Mouse (Mus musculus): ENCODE data around the gene L3mbtl4. TPM values are rescaled to one million over a fixed set of nuclear protein-coding genes. Genes with fewer than 3 reads are reported as not detected.

L3mbtl4 gene
- polyA plus RNA-seq, 1 experiment from 2014 or later, result 0.84 TPM

DNA sequence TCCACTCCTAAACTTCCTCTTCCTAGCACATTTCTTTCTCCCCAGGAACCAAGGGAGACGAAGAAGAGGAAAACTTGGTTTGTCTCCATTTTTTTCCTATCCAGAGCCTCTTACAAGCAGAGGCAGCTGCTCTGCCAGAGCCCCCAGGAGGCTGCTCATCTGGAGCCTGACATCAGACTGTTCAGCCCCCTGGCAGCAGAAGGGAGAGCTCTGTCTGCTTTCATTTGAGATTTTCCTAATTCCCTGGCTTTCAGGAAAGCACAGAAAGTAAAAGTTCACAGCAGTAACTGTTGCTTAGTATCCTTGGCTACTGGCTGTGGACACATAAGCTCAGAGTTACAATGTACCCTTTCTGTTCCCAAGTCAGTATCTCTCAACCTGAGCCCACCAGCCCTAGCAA lies 474.7 kb downstream of the L3mbtl4 start:
- no peak overlapping the region for H3K4me3 ChIP-seq (ENCODE audit: low read length)

GRCm38 (mm10) chr17:68750513-68750912 lies 476.9 kb downstream of the L3mbtl4 start:
- Histone ChIP-seq H3K27ac (ENCODE audit: low read length) (no peak overlapping the region), H3K4me2 (replicated peaks; ENCODE audit: low read depth, low read length) (no peak overlapping the region), H3K9ac (replicated peaks; ENCODE audit: low read length) (no peak overlapping the region), H3K4me3 (ENCODE audit: low read length) (no peak overlapping the region), H3K9me3 (ENCODE audit: low read length) (no peaks in the 10 kb centered on the region), H3K36me3 (ENCODE audit: insufficient read depth, low read length) (no peaks in the 10 kb centered on the region), H3K27me3 (ENCODE audit: insufficient read depth, low read length) (no peaks in the 10 kb centered on the region), H3K4me1 (ENCODE audit: insufficient read depth, low read length) (no peaks in the 10 kb centered on the region)
- WGBS, result 63% methylated on average over 6 of the region's 6 CpGs
- no peak for ATAC-seq (ENCODE audit: low FRiP score, low TSS enrichment)

More for the DNA sequence above, 474.7 kb downstream of the L3mbtl4 start:
- Histone ChIP-seq H3K4me2 (replicated peaks; ENCODE audit: low read depth, low read length) (no peak overlapping the region), H3K9ac (replicated peaks; ENCODE audit: low read length) (no peak overlapping the region), H3K9me3 (ENCODE audit: low read length) (no peaks in the 10 kb centered on the region), H3K4me1 (ENCODE audit: insufficient read depth, low read length) (no peaks in the 10 kb centered on the region), H3K36me3 (ENCODE audit: insufficient read depth, low read length) (no peaks in the 10 kb centered on the region), H3K27ac (ENCODE audit: low read length) (no peak overlapping the region), H3K27me3 (ENCODE audit: insufficient read depth, low read length) (no peaks in the 10 kb centered on the region)
- 58% methylated on average over 1 of the region's 1 CpGs for WGBS
- no peak for ATAC-seq (ENCODE audit: low FRiP score, low TSS enrichment)

DNA sequence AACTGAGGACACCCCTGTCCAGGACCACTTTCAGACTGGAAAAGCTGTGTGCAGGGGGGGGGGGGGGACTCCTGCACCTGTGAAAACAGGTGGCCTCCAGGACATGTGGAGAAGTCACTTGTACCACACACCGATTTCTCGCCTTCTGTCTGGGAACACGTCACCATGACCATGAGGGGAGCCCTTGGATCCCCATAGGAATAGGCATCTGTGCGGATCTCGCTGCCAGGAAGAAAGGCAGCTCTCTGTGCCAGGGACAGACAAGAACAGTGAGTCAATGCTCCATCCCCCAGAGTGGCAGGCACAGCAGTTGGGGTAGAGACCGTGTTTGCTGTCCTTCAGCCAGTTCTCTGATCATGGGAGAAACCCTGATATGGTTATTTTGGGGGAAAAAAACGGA lies 479.5 kb downstream of the L3mbtl4 start:
- H3K36me3 ChIP-seq (ENCODE audit: insufficient read depth, low read length), result no peaks in the 10 kb centered on the region
- no peak for ATAC-seq (ENCODE audit: low FRiP score, low TSS enrichment)
- H3K4me1 ChIP-seq (ENCODE audit: insufficient read depth, low read length), result no peaks in the 10 kb centered on the region
- 84% methylated on average over 7 of the region's 7 CpGs for WGBS
- no peak overlapping the region for H3K4me2 ChIP-seq (replicated peaks; ENCODE audit: low read depth, low read length)
- no peak overlapping the region for H3K4me3 ChIP-seq (ENCODE audit: low read length)
- no peaks in the 10 kb centered on the region for H3K27me3 ChIP-seq (ENCODE audit: insufficient read depth, low read length)
- H3K27ac ChIP-seq (ENCODE audit: low read length), result no peak overlapping the region
- H3K9me3 ChIP-seq (ENCODE audit: low read length), result no peaks in the 10 kb centered on the region
- no peak overlapping the region for H3K9ac ChIP-seq (replicated peaks; ENCODE audit: low read length)

GRCm38 (mm10) chr17:68754789-68755188 lies 481.2 kb downstream of the L3mbtl4 start:
- H3K27me3 ChIP-seq (ENCODE audit: insufficient read depth, low read length), result no peaks in the 10 kb centered on the region
- no peaks in the 10 kb centered on the region for H3K36me3 ChIP-seq (ENCODE audit: insufficient read depth, low read length)
- 88% methylated on average over 11 of the region's 11 CpGs for WGBS
- no peak overlapping the region for H3K9ac ChIP-seq (replicated peaks; ENCODE audit: low read length)
- H3K4me3 ChIP-seq (ENCODE audit: low read length), result no peak overlapping the region
- ATAC-seq (ENCODE audit: low FRiP score, low TSS enrichment), result no peak
- H3K4me2 ChIP-seq (replicated peaks; ENCODE audit: low read depth, low read length), result no peak overlapping the region
- H3K9me3 ChIP-seq (ENCODE audit: low read length), result no peaks in the 10 kb centered on the region
- no peaks in the 10 kb centered on the region for H3K4me1 ChIP-seq (ENCODE audit: insufficient read depth, low read length)
- H3K27ac ChIP-seq (ENCODE audit: low read length), result no peak overlapping the region

GRCm38 (mm10) chr17:68758428-68758827 lies 484.8 kb downstream of the L3mbtl4 start:
- Histone ChIP-seq H3K27ac (ENCODE audit: low read length) (no peak overlapping the region), H3K9me3 (ENCODE audit: low read length) (no peaks in the 10 kb centered on the region), H3K4me1 (ENCODE audit: insufficient read depth, low read length) (no peaks in the 10 kb centered on the region), H3K4me2 (replicated peaks; ENCODE audit: low read depth, low read length) (no peak overlapping the region), H3K9ac (replicated peaks; ENCODE audit: low read length) (no peak overlapping the region), H3K36me3 (ENCODE audit: insufficient read depth, low read length) (no peaks in the 10 kb centered on the region), H3K27me3 (ENCODE audit: insufficient read depth, low read length) (no peaks in the 10 kb centered on the region), H3K4me3 (ENCODE audit: low read length) (no peak overlapping the region)
- no peak for ATAC-seq (ENCODE audit: low FRiP score, low TSS enrichment)
- 59% methylated on average over 5 of the region's 5 CpGs for WGBS

DNA sequence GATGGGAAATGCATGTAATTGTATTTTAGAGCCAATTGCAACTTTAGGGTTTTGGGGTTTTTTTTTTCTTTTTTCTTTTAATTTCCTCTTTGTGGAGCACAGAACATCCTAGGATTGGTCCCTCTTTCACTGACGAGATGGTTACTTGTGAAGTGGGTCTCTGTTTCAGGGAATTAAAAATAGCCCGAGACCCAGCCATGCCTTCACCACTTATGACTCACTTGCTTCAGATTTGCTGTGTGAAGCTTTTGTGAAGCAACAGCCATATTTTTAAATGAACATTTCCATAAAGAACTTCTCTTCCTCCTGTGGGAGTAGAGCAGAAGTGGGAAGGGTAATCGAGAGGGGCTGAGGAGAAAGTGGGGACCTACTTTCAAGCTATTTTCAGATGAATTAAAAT lies 485.3 kb downstream of the L3mbtl4 start:
- no peak overlapping the region for H3K9ac ChIP-seq (replicated peaks; ENCODE audit: low read length)
- no peaks in the 10 kb centered on the region for H3K36me3 ChIP-seq (ENCODE audit: insufficient read depth, low read length)
- no peak overlapping the region for H3K27ac ChIP-seq (ENCODE audit: low read length)
- H3K4me2 ChIP-seq (replicated peaks; ENCODE audit: low read depth, low read length), result no peak overlapping the region
- no peaks in the 10 kb centered on the region for H3K27me3 ChIP-seq (ENCODE audit: insufficient read depth, low read length)
- ATAC-seq (ENCODE audit: low FRiP score, low TSS enrichment), result no peak
- no peak overlapping the region for H3K4me3 ChIP-seq (ENCODE audit: low read length)
- 82% methylated on average over 3 of the region's 3 CpGs for WGBS
- no peaks in the 10 kb centered on the region for H3K4me1 ChIP-seq (ENCODE audit: insufficient read depth, low read length)
- H3K9me3 ChIP-seq (ENCODE audit: low read length), result no peaks in the 10 kb centered on the region

- Histone ChIP-seq H3K9me3 (ENCODE audit: low read length) (no peaks in the 10 kb centered on the region), H3K4me3 (ENCODE audit: low read length) (no peak overlapping the region), H3K27ac (ENCODE audit: low read length) (no peak overlapping the region), H3K36me3 (ENCODE audit: insufficient read depth, low read length) (no peaks in the 10 kb centered on the region), H3K9ac (replicated peaks; ENCODE audit: low read length) (no peak overlapping the region), H3K4me1 (ENCODE audit: insufficient read depth, low read length) (no peaks in the 10 kb centered on the region), H3K27me3 (ENCODE audit: insufficient read depth, low read length) (no peaks in the 10 kb centered on the region), H3K4me2 (replicated peaks; ENCODE audit: low read depth, low read length) (no peak overlapping the region)
- WGBS, result 92% methylated on average over 1 of the region's 1 CpGs
- no peak for ATAC-seq (ENCODE audit: low FRiP score, low TSS enrichment)
Measured at GRCm38 (mm10) chr17:68759978-68760377, 486.4 kb downstream of the L3mbtl4 start.

DNA sequence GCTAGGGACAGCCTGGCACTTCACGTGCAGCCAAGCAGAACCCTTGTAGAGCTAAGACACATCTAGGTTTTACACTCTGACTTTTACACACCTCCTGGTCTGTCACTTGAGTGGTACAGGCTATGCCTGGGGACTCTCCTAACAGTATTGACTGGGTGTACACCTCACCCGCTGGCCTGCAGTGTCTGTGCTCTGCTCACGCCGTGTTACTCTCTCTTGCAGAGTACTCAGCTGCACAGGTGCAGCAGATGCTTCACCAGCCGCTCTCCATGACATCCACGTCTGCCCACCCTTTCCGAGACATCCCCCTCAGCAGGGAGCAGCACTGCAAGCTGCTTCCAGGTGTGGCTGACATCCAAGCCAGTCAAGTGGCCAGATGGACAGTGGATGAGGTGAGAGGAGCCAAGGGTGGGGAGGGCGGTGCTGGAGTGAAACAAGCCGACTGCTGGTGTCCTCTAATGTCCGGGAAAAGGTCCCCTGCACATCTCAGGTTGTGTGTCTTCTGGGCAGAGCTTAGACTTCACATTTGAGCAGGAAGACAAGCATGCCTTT lies 490.8 kb downstream of the L3mbtl4 start:
- no peaks in the 10 kb centered on the region for H3K36me3 ChIP-seq (ENCODE audit: insufficient read depth, low read length)
- H3K4me1 ChIP-seq (ENCODE audit: insufficient read depth, low read length), result no peaks in the 10 kb centered on the region
- H3K4me3 ChIP-seq (ENCODE audit: low read length), result no peak overlapping the region
- no peaks in the 10 kb centered on the region for H3K9me3 ChIP-seq (ENCODE audit: low read length)
- no peaks in the 10 kb centered on the region for H3K27me3 ChIP-seq (ENCODE audit: insufficient read depth, low read length)
- H3K27ac ChIP-seq (ENCODE audit: low read length), result no peak overlapping the region
- no peak overlapping the region for H3K9ac ChIP-seq (replicated peaks; ENCODE audit: low read length)
- ATAC-seq (ENCODE audit: low FRiP score, low TSS enrichment), result no peak
- WGBS, result 73% methylated on average over 10 of the region's 10 CpGs
- H3K4me2 ChIP-seq (replicated peaks; ENCODE audit: low read depth, low read length), result no peak overlapping the region

DNA sequence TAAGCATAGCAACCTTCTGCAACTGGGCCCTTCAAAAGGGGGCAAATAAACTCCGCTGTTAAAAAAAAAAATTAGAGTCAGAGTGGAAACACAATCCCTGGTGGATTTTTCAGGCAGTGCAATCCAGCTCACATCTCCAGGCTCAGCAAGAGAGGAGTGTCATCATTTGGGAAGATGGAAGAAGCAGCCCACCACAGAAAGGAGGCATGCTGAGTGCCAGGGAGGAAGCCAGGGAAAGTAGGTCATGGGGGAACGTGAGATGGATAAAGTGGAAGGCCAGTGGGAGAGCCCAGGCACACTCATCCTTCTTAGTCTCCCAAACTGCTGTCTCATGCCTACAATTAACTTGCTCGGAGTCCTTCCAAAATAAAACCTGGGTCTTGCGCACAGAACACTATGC lies 496.0 kb downstream of the L3mbtl4 start:
- no peak for ATAC-seq (ENCODE audit: low FRiP score, low TSS enrichment)
- H3K4me1 ChIP-seq (ENCODE audit: insufficient read depth, low read length), result no peaks in the 10 kb centered on the region
- no peak overlapping the region for H3K9ac ChIP-seq (replicated peaks; ENCODE audit: low read length)
- H3K27ac ChIP-seq (ENCODE audit: low read length), result no peak overlapping the region
- H3K27me3 ChIP-seq (ENCODE audit: insufficient read depth, low read length), result no peaks in the 10 kb centered on the region
- no peaks in the 10 kb centered on the region for H3K36me3 ChIP-seq (ENCODE audit: insufficient read depth, low read length)
- H3K4me2 ChIP-seq (replicated peaks; ENCODE audit: low read depth, low read length), result no peak overlapping the region
- no peaks in the 10 kb centered on the region for H3K9me3 ChIP-seq (ENCODE audit: low read length)
- H3K4me3 ChIP-seq (ENCODE audit: low read length), result no peak overlapping the region
- 78% methylated on average over 4 of the region's 4 CpGs for WGBS

DNA sequence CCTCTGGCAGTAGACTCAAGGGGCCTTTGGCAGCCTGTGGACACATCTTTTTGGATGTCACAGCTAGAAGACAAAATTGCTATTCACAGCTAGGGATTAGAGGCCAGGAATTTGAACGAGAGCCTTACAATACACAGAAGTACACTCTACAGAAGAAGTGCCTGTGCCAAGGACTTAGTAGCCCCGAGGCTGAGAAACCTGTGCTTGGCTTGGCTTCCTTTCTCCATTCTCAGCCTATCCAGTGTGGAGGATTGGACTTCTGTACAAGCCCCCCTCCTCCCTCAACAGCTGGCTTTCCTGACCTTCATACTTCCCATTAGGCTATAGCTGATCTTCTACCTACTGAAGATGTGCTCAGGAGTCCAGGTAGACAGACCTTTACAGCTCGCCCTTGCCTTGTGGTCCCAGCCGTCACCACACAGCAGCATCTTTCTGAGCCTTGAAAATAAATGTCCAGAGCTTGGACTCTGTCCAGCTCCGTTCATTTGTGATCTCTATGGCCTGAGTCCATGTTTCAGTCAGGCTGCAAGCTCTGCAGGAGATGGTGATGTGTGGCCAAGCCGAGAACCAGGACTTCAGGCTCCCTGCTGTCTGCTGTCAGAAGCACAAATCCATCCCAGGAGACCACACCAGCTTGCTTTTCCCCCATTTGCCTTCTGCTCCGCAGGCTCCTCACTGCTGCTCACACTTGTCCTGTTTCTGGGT lies 497.6 kb downstream of the L3mbtl4 start:
- 64% methylated on average over 7 of the region's 7 CpGs for WGBS
- Histone ChIP-seq H3K36me3 (ENCODE audit: insufficient read depth, low read length) (no peaks in the 10 kb centered on the region), H3K9me3 (ENCODE audit: low read length) (no peaks in the 10 kb centered on the region), H3K27ac (ENCODE audit: low read length) (no peak overlapping the region), H3K4me1 (ENCODE audit: insufficient read depth, low read length) (no peaks in the 10 kb centered on the region), H3K9ac (replicated peaks; ENCODE audit: low read length) (no peak overlapping the region), H3K4me3 (ENCODE audit: low read length) (no peak overlapping the region), H3K27me3 (ENCODE audit: insufficient read depth, low read length) (no peaks in the 10 kb centered on the region), H3K4me2 (replicated peaks; ENCODE audit: low read depth, low read length) (no peak overlapping the region)
- no peak for ATAC-seq (ENCODE audit: low FRiP score, low TSS enrichment)

Measured in kidney, embryonic 16.5 days (tissue).